Mouse (Mus musculus) brain, embryonic 14.5 days (tissue): ENCODE data around the gene Phf19. TPM values are rescaled to one million over a fixed set of nuclear protein-coding genes. Genes with fewer than 3 reads are reported as not detected.

Experiments
- DNase-seq: peaks from one replicate; pipeline ENCODE4 v3.0.0-alpha.2; 2011; ENCODE audit warnings: low read depth
- CTCF ChIP-seq: fragments of 200-500 bp; IDR thresholded peaks from 2 replicates; pipeline ENCODE4 v1.5.1; 2012; ENCODE audit warnings: inconsistent platforms, mild to moderate bottlenecking, moderate library complexity, borderline replicate concordance; ENCODE audit not compliant: insufficient read depth, insufficient read length; ENCODE audit errors: extremely low read depth
- POLR2A ChIP-seq: fragments of 200-500 bp; IDR thresholded peaks from 2 replicates; pipeline ENCODE4 v1.6.1; 2012; ENCODE audit warnings: mild to moderate bottlenecking, inconsistent platforms, borderline replicate concordance; ENCODE audit not compliant: poor library complexity, insufficient read depth, insufficient read length, severe bottlenecking; ENCODE audit errors: extremely low read depth
- polyA plus RNA-seq: library from polyadenylated mRNA; depleted of rRNA; stranded (reverse); fragments of >200 nt; gene quantifications from 2 replicates; pipeline ENCODE4 v1.2.3, GENCODE M21; 2012

The Phf19 gene
- polyA plus RNA-seq, 1 experiment = 3.6 TPM

GRCm38 (mm10) chr2:34927320-34927719, 13.5 kb upstream of the Phf19 start:
- TF ChIP-seq CTCF (no peak), POLR2A (no peak)
- no peak for DNase-seq

DNA sequence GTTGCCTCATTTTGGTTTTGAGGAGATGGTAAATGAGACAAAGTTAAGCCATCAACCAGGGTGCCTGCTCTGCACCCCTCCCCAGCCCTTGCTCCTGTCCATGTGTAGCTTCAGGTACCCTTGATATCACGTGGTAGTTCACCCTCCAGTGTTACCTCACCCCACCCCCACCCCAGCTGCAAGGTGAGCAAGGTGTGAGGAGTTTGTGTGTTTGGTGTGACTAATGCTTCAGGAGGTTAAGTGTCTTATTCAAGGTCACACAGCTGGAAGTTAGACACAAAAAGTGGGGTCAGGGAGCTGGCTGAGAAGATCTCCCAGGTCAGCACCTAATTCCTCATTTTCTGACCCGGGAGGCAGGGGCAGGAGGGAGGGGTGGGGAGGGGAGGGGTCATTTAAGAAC, 8.9 kb upstream of the Phf19 start:
- TF ChIP-seq CTCF = no peak
- no peak for DNase-seq

DNA sequence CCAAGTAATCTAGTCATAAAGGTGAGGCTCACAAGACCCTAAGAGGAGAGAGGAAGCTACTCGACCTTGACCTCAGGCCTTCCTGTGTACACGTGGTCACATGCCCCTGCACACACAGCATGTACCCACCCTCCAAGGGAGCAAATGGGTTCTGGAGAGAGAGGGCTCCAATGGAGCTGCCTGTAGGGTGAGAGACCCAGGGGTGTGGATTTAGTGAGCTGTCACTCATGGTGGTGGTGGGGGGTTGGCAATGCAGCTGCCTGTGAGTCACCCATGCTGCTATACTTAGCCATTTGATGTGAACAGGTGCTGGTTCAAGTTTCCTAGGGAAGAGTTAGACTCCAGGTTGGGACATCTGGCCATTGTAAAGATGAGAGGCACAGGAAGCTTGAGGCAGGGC, 6.3 kb upstream of the Phf19 start:
- TF ChIP-seq CTCF (no peak), POLR2A (no peak)

DNA sequence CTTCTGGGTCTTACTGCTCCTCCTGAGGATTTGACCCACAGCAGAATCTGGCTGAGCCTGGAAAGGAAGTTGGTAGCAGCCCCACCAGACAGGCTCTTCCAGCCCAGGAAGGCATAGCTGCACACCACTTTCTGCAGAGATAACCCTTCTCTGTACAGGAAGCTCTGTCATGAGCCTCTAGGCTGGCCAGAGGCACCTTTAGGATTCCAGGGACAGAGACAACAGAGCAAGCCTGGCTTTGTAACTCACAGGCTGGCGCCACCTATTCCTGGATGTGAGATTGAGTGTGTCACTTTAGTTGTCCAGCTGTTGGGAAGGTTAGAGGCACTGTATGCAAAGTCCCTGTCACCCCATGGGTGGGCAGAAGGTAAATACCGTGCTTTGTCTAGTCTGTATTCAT, 1.3 kb upstream of the Phf19 start:
- DNase-seq = no peak
- no peak for TF ChIP-seq CTCF
- TF ChIP-seq POLR2A = no peak

More for the DNA sequence above, 6.3 kb upstream of the Phf19 start:
- DNase-seq = no peak

DNA sequence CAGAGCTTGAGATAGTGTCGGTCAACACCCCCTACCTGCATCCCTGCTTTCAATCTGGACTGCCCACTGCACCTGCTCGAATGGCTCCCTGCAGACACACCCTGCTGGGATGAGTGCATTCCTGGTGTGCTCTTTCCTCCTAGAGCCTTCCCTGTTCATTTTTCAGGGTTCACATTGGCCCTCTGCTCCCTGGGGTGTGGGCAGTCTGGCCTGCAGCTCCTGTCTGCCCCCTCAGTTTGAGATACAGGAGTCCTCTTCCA, 927 bp upstream of the Phf19 start:
- no peak for TF ChIP-seq POLR2A
- TF ChIP-seq CTCF = no peak
- no peak for DNase-seq

GRCm38 (mm10) chr2:34914069-34914822, 420 bp upstream of the Phf19 start:
- TF ChIP-seq POLR2A (no peak), CTCF (no peak)
- DNase-seq = peak; percentile 47

DNA sequence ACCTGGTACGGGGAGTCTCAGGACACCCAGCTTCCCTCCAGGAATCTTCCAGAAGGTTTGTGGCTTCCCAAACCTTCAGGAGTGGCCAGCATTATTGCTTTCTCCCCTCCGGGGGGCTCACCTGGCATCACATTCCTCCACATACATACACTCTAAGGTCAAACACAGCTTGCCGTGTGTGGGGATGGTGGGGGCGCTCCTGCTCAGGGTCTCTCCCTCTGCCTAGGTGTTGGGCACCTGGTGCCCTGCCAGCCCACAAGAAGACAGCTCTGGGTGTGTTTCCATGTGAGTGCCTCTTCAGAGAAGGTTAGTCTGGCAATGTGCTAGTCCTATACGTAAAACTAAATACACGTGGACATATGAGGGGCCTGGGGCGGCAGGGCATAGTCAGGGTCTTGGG, 1.2 kb downstream of the Phf19 start:
- TF ChIP-seq CTCF = no peak
- no peak for TF ChIP-seq POLR2A
- no peak for DNase-seq

GRCm38 (mm10) chr2:34911871-34912270, 2.0 kb downstream of the Phf19 start:
- no peak for TF ChIP-seq CTCF
- TF ChIP-seq POLR2A = no peak
- DNase-seq = no peak

DNA sequence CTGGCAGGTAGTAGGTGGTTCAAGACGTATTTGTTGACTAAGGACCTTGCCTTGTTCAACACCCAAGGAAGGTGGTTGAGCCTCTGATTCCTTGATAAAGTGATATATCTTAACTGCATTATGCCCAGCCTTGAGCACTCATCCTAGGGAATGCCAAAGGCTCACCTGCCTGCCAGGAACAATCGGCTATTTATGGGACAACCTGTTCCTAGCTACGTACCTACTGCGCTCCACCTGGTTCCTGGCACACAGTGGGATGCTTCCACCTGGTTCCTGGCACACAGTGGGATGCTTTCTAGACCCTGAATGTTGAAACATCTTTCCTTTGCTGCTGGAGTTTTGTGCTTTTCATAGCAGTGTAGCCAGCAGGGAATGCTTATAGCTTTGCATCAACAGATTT, 4.1 kb downstream of the Phf19 start:
- TF ChIP-seq POLR2A = no peak
- no peak for TF ChIP-seq CTCF
- DNase-seq = no peak

- DNase-seq = peak; percentile 12
- TF ChIP-seq CTCF = no peak
- TF ChIP-seq POLR2A = no peak
Measured at GRCm38 (mm10) chr2:34906861-34907604, 6.8 kb downstream of the Phf19 start.

DNA sequence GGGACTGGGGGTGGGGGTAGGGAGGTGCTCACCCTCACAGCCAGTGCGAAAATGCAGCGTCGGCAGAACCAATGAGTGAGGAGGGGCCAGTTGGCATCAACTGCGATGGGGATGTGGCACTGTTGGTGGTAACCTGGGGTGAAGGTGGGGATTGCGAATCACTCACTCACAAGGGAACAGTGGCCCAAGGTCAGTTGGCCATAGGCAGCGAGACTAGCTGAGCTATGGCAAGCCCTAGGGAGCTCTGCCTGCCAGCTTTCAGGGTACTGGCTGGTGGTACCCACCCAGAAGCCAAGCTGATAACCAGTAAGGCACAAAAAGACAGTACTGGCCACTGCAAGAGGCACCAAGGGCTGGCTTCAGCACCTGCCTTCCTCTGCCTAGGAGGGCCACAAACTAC, 7.4 kb downstream of the Phf19 start:
- TF ChIP-seq CTCF = no peak
- no peak for TF ChIP-seq POLR2A
- no peak for DNase-seq

GRCm38 (mm10) chr2:34904849-34905542, 8.8 kb downstream of the Phf19 start:
- TF ChIP-seq CTCF (no peak), POLR2A (no peak)

GRCm38 (mm10) chr2:34903652-34904405, 10.0 kb downstream of the Phf19 start:
- DNase-seq = peak; percentile 8
- TF ChIP-seq POLR2A = no peak
- TF ChIP-seq CTCF = no peak

More at GRCm38 (mm10) chr2:34904849-34905542, 8.8 kb downstream of the Phf19 start:
- peak; percentile 99 for DNase-seq
